Mouse (Mus musculus) monocyte, adult 2 months (primary cell): ENCODE data around the gene Hhatl.
A peak's percentile ranks its signal among the peaks of the same experiment; 100 is the strongest.

Experiments
- DNase-seq, 2 experiments: peaks; one replicate each; pipeline ENCODE4 v3.0.0; 2022; ENCODE audit warnings: low spot score in 2 of 2, low read depth in 1 of 2

The Hhatl gene

DNA sequence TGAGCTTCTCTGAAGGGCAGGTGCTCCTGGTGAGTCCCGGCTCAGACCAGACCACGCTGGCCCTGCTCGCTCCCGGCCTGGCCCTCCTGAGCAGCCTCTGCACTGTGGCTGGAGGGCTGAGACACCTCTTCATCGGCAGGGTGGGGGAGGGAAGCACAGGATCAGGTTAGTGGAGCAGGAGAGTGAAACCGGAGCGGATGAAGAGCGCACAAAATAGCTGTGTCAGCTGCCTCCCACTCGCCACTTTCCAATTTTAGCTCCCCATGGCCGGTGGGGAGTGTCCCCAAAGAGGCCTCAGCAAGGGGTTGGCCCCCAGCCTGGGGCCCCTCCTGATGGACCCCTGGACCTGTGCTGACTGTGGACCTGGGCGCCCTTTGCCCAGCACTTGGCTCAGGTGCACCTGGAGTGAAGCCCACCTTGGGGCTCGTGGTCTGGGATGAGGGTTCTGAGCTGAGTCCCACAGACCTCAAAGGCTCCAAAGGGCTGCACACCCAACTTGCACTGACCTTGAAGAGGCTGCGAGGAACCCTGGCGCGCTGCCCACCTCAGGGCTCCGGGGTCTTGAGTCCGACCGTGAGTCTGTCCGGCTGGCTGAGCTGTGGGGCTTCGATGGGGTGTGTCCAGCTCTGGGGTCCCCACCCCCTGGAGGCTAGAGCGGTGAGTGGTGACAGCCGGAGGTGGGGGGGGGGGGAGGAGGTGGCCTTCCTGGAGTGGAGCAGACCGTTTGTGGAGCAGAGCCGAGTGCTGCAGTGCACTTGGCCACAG lies at the start of gene Hhatl:
Hhatl (minus strand) TSS at position 751 of the 765 bp plus-strand sequence.
- no peak for DNase-seq

DNA sequence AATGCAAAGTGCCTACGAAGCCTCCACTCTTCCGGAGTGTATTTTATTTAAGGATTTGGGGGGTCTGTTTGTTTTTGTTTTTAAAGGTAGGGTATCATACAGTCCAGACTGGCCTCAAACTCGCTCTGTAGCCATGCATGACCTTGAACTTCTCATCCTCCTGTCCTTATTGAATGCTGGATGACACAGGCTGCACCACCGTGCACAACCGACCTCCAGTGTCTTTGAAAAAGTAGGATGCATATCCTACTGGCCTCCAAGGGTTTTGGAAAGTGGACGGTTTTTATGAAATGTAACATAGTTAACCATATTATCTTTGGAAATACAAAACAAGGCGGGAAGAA lies 47.3 kb upstream of the Hhatl start:
- no peak for DNase-seq

DNA sequence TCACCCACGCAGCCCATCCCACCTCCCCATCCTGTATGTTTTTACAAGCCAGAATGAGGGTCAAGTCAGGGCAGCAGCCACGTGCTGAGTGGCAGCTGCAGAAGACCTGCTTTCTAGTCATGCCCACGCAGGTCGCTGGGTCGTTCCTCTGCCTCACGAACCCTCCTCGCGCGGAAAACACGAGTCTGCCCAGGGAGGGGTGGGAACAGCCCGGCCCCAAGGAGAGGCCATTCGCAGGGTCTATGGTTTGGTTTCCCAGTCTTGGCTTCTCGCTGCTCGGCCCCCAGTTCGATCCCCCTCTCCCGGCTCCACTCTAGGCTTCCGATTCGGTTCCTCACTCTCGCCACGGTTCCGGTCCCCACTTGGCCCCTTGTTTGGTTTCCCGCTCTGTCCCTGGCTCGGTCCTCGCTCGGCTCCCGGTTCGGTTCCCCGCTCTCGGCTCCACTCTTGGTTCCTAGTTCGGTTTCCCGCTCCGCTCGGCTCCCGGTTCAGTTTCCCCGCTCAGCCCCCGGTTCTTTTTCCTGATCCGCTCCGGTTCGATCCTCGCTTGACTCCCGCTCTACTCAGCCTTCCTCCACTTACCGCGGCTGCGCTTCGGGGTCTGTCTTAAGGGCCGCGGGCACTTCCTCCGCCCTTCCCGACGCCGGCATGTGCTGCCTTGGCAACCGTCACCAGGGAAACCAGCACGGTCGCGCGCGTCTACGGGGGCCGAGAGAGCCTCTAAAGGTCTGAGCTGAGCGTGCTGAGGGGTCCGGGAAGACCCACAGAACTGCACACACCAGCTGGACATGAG lies 46.7 kb upstream of the Hhatl start, which contains the start of gene Ccdc13:
Ccdc13 (minus strand) TSS at position 633 of the 793 bp plus-strand sequence.
- peak in 1 of 2 experiments; percentile 43 for DNase-seq

DNA sequence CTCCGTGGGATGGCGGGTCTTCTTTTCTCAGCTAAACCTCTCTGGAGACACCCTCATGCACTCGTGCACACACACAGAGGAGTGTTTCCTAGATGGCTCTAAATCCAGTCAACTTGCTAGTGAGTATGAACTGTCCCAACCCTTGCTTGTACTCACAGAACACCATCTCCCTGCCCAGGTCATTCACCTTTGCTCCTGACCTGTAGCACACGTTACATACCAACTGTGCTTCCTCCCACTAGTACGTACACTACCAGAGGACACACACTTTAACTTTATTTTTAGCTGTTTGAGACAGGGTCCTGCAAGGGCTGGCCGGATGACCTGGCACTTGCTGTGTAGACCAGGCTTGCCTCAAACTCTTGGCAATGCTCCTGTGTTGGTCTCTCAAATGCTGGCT lies 45.7 kb upstream of the Hhatl start:
- no peak for DNase-seq

DNA sequence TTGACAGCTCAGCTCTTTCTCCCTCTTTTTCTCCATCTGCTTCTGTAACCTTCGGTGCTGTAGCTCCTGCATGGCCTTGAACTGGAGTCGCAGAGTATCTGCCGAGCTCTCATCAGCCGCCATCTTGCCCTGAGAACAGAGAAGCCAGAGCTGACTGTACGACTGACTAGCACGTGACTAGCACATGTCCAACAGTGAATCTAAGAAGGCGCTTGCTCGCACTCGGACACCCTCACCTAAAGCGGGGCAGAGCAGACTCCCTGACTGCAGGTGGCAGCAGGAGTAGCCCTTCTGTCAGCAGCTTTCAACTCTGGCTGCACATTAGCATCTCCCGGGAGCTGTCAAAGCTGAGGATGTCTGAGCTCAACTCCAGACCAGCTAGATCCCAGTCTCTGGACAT lies 41.5 kb upstream of the Hhatl start:
- no peak for DNase-seq

DNA sequence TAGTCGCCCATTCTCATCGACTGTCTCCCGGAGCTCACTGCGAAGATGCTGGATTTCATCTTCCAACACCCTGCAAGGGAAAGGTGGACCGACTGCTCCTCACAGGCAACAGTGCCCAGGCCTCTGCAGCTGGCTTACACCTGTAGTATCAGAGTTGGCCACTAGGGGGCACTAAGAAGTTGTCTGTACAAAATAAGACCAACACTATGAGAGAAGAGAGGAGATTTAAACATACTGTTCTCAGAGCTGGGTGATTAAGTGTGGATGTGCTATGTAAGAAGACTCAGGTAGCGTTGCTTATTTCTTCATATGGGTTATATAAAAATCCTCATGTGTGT lies 38.6 kb upstream of the Hhatl start:
- peak in 1 of 2 experiments; percentile 57 for DNase-seq

DNA sequence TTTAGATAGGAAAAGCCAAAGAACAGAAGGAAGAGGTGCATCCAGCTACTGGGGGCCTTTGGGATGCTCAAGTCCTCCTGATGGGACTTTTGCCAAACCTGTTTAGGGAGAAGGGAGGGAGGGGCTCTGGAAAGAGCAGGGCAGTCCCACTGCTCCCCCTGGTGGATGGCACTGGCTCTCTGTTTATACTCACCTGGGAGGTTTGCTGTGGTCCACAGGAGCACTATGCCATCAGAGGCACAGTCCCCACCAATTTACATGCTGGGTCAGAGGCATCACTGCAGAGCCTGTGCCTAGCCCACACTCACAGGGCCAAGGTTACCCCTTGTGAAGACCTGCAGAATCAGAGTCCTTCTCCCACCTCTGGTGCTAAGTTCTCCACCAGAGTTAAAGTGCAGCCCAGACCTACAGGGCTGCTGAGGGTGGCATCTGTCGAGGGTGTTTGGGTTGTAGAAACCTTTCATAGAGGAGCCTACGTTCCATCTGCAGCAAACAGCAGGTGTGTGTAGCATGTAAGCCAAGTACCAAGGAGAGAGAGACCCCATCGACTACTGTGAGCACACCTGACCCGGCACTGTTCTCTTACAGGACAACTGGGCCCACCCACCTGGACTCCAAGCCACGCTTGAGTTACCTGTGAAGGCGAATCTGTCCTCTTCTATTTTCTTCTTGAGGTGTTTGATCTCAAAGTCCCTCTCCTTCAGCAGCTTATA lies 38.1 kb upstream of the Hhatl start:
- no peak for DNase-seq

DNA sequence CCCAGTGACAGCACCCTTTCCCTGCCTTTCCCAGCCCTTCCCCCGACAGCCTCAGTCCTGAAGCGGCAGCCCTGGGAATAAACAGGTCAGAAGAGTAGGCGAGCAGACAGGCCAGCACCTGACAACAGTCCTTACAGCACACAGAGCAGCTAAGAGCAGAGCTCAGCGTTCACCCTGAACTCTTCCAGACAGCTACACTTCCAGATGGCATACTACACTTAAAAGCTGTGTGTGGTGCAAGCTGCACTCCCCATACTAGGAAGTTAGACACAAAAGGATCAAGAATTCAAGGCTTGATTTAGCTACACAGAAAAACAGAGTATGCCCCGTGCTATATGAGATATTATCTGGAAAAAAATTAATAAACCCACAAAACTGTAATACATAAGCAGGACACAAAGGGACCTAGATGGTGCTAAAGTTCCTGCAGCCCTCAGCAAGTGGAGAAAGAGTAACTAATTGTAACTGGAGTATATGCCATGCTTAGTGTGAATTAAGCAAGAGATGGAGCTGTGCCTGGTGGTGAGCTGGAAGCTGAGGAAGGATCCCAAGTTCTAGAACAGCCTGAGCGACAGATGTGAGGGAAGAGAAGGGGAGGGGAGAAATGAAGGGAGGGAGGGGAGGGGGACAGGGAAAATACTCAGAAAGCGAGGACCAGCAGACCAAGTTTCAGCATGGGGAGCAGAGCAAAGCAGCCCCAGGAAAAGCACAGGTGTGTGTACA lies 37.1 kb upstream of the Hhatl start:
- DNase-seq, result no peak

DNA sequence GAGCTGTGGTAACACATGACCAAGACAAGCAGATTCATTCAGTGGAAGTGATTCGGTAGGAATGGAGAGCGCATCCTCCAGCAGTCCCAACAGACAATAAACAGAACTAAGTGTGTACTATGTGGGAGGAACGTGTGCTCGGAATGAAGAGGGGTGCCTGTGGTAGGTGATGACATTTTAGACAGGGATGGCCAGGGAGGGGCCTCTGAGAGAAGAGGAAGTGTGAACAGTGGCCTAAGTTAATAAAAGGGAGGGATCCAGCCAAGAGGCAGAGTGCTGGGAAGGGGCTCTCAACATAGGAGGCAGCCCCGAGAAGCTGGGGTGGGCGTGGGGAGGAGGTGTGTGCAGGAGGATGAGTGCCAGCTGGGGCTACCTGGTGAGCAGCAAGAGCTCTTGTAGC lies 36.0 kb upstream of the Hhatl start:
- peak; percentile 12 to 23 for DNase-seq

DNA sequence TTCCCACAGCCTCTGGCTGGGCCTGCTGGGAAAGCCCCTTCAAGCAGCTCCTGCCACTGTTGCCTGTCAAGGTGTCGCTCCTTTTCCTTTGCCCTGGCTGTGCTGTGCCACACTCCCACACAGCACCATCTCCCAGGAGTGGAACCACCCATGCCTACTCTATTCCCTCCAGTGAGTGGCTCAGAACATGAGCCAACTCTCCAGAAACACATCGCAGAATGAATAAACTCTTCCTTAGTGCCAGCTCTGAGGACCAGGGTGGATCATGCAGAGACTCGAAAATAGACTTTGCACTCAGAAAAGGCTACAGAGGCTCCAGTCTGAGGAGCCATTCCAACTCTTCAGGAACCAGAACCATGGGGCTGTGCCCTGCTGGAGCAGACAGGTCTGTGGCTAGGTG lies 34.0 kb upstream of the Hhatl start:
- DNase-seq, result no peak

DNA sequence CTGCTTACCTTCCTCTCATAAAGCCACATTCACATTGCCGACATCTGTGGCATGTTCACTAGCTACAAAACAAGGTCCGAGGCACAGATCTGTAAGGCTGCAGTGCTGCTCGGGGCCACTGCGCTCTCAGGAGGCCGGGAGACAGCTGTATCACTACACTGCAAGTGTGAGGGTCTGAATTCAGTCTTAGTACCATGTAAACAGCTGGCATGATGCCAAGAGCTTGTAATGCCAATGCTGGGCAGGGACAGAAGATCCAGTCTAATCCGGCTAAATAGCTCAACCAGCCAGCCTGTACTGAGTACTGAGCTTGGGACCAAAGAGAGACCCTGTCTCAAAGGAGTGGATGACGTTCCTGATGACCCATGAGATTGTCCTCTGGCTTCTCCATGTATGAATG lies 31.7 kb upstream of the Hhatl start:
- no peak for DNase-seq

DNA sequence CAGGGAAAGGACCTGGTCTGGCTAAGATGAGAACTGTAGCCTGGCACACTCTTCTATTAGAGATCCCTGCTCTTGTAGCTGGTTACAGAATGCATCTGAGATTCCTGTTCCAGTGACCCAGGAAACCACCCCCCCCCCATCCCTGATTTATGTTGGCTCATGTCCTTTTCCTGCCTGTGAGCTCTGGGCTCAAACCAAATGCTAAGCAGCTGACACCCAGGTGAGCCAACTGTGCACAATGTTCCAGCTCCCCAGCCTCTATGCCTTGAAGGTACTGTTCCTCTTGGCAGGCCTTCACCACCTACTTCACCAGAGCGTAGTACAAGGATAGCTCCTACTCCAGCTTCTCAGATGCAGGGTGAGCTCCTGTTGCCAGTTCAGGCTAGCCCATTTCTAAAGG lies 30.7 kb upstream of the Hhatl start:
- DNase-seq, result no peak

DNA sequence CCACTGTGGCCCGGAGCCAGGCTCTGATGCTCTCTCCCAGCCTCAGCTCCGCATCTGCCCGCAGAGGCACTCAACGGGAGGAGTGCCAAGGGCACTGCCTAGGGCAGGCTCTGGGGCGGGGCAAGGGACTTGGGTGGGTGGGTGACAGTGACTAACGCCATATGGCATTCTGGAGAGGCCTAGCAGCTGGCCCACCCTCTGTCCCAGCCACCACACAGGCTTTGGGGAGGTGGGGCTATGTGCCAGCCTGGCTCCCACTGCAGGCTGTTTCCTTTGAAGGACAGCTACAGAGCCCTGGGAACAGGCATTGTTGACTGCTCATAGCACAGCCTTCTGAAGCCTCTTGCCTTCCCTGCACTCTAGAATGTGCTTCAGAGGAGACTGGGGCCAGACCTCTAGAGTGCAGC lies 30.3 kb upstream of the Hhatl start:
- no peak for DNase-seq

DNA sequence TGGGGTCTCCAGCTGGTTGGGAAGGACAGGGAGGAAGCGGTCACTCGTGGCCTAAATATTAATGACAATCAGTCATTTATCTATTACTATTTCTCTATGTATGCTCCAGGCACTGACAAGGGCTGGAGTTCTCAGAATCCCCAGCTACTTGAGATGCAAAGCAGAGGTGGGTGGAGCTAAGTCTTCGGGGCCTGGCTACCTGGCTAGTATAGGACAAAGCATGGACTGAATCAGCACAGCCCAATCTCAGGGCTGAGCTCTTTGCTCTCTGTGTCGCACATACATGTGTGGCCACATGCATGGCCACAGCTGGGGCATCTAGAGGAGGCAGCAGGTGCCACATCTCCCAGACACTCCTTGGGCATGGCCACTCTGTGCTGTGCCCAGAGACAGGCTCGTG lies 28.5 kb upstream of the Hhatl start:
- DNase-seq, result no peak

DNA sequence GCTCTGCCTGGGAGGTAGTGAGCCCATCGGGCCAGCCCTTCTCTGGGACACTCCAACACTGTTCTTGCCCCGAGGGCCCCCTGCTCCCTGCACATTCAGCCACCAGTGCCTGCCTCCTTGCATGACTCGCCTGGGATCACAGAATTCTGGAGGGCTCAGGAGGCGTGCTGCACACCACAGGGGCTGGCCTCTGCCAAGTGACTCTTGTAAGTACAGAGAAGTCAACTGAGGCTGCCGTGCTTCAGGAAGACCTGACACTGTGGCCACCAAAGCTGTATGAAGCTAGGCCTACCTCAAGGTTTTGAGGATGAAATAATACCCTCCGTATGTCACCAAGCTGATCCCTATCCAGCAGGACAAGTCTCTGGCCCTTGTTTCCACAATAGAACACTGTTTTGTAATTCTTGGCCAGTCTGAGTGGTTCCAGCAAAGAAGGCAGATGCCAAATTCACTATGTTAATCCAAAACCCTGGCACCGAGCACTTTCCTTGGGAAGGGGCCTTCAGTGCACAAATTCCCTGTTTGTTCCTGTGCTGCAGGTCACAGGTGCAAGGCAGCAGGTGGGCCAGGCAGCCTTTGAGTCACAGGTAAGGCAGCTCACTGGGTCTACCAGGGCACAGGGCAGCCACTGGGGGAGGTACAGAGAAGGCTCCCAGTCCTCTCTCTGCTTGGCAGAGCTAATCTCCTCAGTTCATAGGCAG lies 27.6 kb upstream of the Hhatl start:
- no peak for DNase-seq

DNA sequence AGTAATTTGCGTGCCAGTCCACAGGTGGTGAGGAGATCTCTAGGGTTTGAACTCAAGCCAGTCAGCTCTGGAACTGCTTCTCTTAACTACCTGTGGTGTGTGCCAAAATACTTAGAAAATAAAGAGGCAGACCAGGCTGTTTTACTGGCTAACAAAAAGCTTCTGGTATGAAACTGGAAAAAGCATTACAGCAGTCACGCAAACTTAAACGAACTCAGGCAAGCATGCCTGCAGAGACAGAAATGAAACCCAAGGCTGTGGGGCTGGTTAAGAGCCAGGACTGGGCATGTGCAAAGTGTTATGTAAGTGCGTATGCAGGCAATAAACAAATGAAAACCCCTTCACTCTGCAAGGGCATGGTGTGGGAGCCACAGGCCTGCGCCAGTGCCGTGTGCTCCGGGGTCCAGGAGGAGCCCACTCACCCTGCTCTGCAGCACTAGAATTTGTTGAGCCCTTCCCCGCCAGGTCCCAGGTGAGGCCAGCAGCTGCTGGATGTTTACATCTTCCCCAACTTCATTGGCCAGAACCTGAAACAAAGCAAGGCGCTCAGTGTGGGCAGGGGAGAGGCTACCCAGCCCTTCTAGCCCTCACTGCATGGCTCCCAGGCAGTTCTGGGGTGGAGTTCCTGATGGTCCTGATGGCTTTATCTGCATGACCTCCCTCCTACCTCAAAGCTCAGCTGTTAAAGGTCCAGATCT lies 26.9 kb upstream of the Hhatl start:
- no peak for DNase-seq

DNA sequence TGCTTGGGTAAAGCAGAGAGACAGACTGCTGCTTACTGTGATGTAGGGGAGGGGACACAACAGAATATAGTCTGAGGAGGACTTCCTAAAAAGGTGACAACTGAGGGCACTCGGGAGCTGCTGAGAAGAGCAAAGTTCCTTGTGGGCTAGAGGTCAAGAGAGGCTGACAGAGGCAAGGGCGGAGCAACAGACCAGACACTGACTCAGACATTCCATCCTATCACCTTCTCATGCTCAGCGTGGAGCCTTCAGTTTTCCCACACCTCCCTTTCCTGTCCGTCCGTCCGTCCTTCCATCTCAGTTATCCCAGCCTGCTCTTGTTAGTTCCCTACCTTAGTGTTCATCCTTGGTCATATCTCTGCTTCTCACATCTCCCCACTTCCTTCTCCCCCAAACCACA lies 22.9 kb upstream of the Hhatl start:
- no peak for DNase-seq

DNA sequence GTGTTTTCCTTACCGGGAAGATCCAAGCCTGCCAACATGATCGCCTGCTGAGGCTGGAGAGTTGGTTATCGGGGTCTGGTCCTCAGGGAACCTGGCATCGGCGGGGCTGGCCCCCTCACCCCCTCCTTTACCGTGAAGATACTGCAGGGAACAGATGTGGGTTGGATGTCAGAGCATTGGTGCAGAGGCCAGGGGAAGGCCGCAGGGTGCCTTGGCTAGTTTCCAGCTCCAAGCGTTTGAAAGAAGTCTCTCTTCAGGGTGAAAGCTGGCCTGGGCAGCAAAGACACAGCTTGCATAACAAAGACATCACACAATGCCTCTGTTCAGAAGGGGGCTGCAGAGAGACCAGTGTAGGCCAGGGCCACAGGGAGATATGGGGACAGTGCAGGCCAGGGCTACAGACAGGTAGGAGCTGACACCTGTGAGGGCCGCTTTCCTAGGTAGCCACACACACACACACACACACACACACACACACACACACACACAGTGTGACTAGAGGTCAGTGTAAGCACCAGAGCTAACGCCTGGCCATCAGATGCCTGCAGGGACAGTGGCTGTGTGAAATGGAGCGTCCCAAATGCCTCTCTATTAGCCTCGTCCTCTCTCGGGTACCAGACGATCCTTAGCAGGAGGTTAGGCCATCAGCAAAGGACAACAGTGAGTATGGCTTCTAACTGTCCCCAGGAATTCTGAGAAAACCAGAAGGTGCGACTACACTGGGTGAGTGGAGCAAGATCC lies 17.9 kb upstream of the Hhatl start:
- no peak for DNase-seq

DNA sequence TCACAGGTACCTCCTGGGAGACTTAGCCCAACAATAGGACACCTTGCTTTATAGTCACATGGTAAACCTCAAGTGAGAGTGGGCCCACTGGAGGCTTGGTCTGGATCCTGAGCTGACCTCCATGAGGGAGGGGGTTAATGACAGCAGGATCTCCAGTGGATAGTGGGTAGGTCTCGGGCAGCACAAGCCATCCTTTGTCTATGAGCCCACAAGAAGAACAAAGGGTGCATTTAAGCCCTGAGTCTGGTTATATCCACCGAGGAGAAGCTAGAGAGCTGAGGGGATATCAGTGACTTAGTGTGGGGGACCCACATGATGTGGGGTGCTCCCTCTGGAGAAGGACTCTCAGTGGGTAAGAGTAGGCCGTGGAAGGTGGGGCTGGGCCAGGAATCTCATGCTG lies 16.2 kb upstream of the Hhatl start:
- DNase-seq, result no peak

DNA sequence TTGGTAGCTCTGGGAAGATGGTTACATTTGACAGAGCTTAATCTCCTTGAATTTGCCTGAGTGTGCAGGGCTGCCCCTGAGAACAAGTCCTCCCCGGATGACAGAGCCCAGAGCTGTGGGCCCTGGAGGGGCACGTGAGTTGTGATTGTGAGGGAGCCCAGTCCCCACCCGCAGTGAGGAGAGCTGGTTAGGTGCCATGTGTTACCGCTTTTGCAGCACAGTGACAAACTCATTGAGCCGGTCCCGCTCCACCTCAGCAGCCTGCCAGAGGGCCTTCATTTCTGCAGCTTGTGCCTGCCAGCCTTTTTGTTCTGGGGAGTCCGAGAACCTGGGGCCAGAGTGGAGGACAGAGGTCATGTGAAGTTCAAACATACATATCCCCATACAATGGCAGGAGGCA lies 15.6 kb upstream of the Hhatl start:
- no peak for DNase-seq
